Mouse (Mus musculus) stomach, embryonic 16.5 days (tissue): ENCODE results near the gene Kdelr1. TPM values are rescaled to one million over a fixed set of nuclear protein-coding genes. Genes with fewer than 3 reads are reported as not detected.

Experiments used
- ATAC-seq: fragments of 200-750 bp; cut with Nextera tagmentation; 2 replicates; pipeline ENCODE4 v1.8.0; 2017; ENCODE audit warnings: moderate number of reproducible peaks, moderate TSS enrichment; ENCODE audit not compliant: insufficient read depth, low FRiP score
- H3K27ac ChIP-seq: fragments of 300-500 bp; sonication (generic); 2 replicates; pipeline ENCODE4 v1.5.1; 2014; ENCODE audit warnings: low read length
- H3K27me3 ChIP-seq: fragments of 300-500 bp; sonication (generic); 2 replicates; pipeline ENCODE4 v1.6.1; 2014; ENCODE audit warnings: low read length, control low read depth, mixed read lengths; ENCODE audit not compliant: control insufficient read depth, insufficient read depth
- H3K36me3 ChIP-seq: fragments of 300-500 bp; sonication (generic); 2 replicates; pipeline ENCODE4 v1.6.1; 2014; ENCODE audit warnings: low read length; ENCODE audit not compliant: control insufficient read depth, insufficient read depth
- H3K4me1 ChIP-seq: fragments of 300-500 bp; sonication (generic); 2 replicates; pipeline ENCODE4 v1.6.1; 2014; ENCODE audit warnings: low read length, control low read depth, mixed read lengths; ENCODE audit not compliant: control insufficient read depth, insufficient read depth
- H3K4me2 ChIP-seq: fragments of 300-500 bp; sonication (generic); 2 replicates; pipeline ENCODE4 v1.6.1; 2014; ENCODE audit warnings: low read depth, low read length, mixed read lengths
- H3K4me3 ChIP-seq: fragments of 300-500 bp; sonication (generic); replicated peaks from 2 replicates; pipeline ENCODE4 v1.5.1; 2014; ENCODE audit warnings: mild to moderate bottlenecking, low read length
- H3K9ac ChIP-seq: fragments of 300-500 bp; sonication (generic); 2 replicates; pipeline ENCODE4 v1.6.1; 2014; ENCODE audit warnings: low read length
- H3K9me3 ChIP-seq: fragments of 300-500 bp; sonication (generic); replicated peaks from 2 replicates; pipeline ENCODE4 v1.6.1; 2016; ENCODE audit warnings: low read length, control low read depth; ENCODE audit not compliant: control insufficient read depth
- WGBS: fragments of 180-500 bp; shearing (Covaris S2); extraction: QIAGEN DNeasy Blood & Tissue Kit; methylation state at CpG from one replicate; pipeline ENCODE4 v1.1.7; 2014; 5-methylcytosine and 5-hydroxymethylcytosine counted together
- polyA plus RNA-seq: library from polyadenylated mRNA; unstranded; fragments of >200 nt; fragmentation: Nextera tagmentation; extraction: Ambion mirVana; gene quantifications from 2 replicates; pipeline ENCODE4 v1.2.1, GENCODE M21; 2015

Kdelr1 gene
- polyA plus RNA-seq, 1 experiment from 2014 or later: 76.7 TPM

- 68% methylated on average over 9 of the region's 12 CpGs for WGBS
- H3K27ac ChIP-seq: no peak overlapping the region; the same call in 1 of the 2 replicates
Measured at GRCm38 (mm10) chr7:45902481-45903002, 30.0 kb downstream of the Kdelr1 start.

GRCm38 (mm10) chr7:45906622-45907021 is 34.0 kb downstream of the Kdelr1 start:
- H3K36me3 ChIP-seq: peaks cover 10% of the 10 kb centered on the region
- 88% methylated on average over 9 of the region's 9 CpGs for WGBS
- H3K9ac ChIP-seq: no peak overlapping the region
- H3K9me3 ChIP-seq: no peaks in the 10 kb centered on the region
- H3K4me1 ChIP-seq: no peaks in the 10 kb centered on the region
- H3K27ac ChIP-seq: no peak overlapping the region
- H3K4me2 ChIP-seq: no peak overlapping the region
- no peak overlapping the region for H3K4me3 ChIP-seq
- H3K27me3 ChIP-seq: no peaks in the 10 kb centered on the region
- ATAC-seq: no peak

More at GRCm38 (mm10) chr7:45902481-45903002, 30.0 kb downstream of the Kdelr1 start:
- peaks cover 5% of the 10 kb centered on the region for H3K4me1 ChIP-seq
- no peak overlapping the region for H3K4me2 ChIP-seq
- H3K9me3 ChIP-seq: no peaks in the 10 kb centered on the region
- no peak for ATAC-seq
- H3K4me3 ChIP-seq: no peak overlapping the region
- H3K27me3 ChIP-seq: no peaks in the 10 kb centered on the region
- no peak overlapping the region for H3K9ac ChIP-seq
- H3K36me3 ChIP-seq: 0 out of 2 replicates have a peak, but pooled peaks cover 4% of the 10 kb centered on the region

GRCm38 (mm10) chr7:45908384-45908783 is 35.8 kb downstream of the Kdelr1 start:
- H3K27ac ChIP-seq: no peak overlapping the region
- H3K9ac ChIP-seq: no peak overlapping the region
- no peak overlapping the region for H3K4me3 ChIP-seq
- ATAC-seq: no peak
- H3K4me2 ChIP-seq: no peak overlapping the region
- no peaks in the 10 kb centered on the region for H3K9me3 ChIP-seq
- no peaks in the 10 kb centered on the region for H3K27me3 ChIP-seq
- H3K36me3 ChIP-seq: peaks cover 10% of the 10 kb centered on the region
- no peaks in the 10 kb centered on the region for H3K4me1 ChIP-seq

GRCm38 (mm10) chr7:45909145-45909544 is 36.6 kb downstream of the Kdelr1 start:
- no peaks in the 10 kb centered on the region for H3K9me3 ChIP-seq
- H3K9ac ChIP-seq: no peak overlapping the region
- no peak for ATAC-seq
- no peaks in the 10 kb centered on the region for H3K4me1 ChIP-seq
- H3K27me3 ChIP-seq: no peaks in the 10 kb centered on the region
- H3K4me3 ChIP-seq: no peak overlapping the region
- peaks cover 10% of the 10 kb centered on the region for H3K36me3 ChIP-seq
- 94% methylated on average over 16 of the region's 16 CpGs for WGBS
- no peak overlapping the region for H3K27ac ChIP-seq
- no peak overlapping the region for H3K4me2 ChIP-seq

GRCm38 (mm10) chr7:45914067-45914466 is 41.5 kb downstream of the Kdelr1 start:
- H3K9ac ChIP-seq: no peak overlapping the region
- H3K4me1 ChIP-seq: peaks cover 29% of the 10 kb centered on the region
- H3K4me3 ChIP-seq: no peak overlapping the region
- no peak overlapping the region for H3K4me2 ChIP-seq
- no peaks in the 10 kb centered on the region for H3K9me3 ChIP-seq
- no peak for ATAC-seq
- 85% methylated on average over 6 of the region's 6 CpGs for WGBS
- H3K27ac ChIP-seq: no peak overlapping the region
- peaks cover 6% of the 10 kb centered on the region for H3K36me3 ChIP-seq
- H3K27me3 ChIP-seq: no peaks in the 10 kb centered on the region

- Histone ChIP-seq H3K4me1 (peaks cover 38% of the 10 kb centered on the region), H3K27ac (no peak overlapping the region), H3K4me3 (no peak overlapping the region), H3K4me2 (no peak overlapping the region), H3K9ac (no peak overlapping the region), H3K9me3 (no peaks in the 10 kb centered on the region), H3K27me3 (no peaks in the 10 kb centered on the region), H3K36me3 (no peaks in the 10 kb centered on the region)
- ATAC-seq: no peak
- WGBS: 75% methylated on average over 5 of the region's 5 CpGs
Measured at GRCm38 (mm10) chr7:45915011-45915410, 42.4 kb downstream of the Kdelr1 start.

- H3K4me3 ChIP-seq: peak overlapping the region; percentile 37
- H3K36me3 ChIP-seq: no peaks in the 10 kb centered on the region
- peak overlapping the region; percentile 89 for H3K27ac ChIP-seq
- ATAC-seq: peak; percentile 84
- peak overlapping the region; percentile 57 for H3K4me2 ChIP-seq
- peaks cover 49% of the 10 kb centered on the region for H3K4me1 ChIP-seq
- peak overlapping the region; percentile 70 for H3K9ac ChIP-seq
- H3K9me3 ChIP-seq: no peaks in the 10 kb centered on the region
- 32% methylated on average over 26 of the region's 26 CpGs for WGBS
- no peaks in the 10 kb centered on the region for H3K27me3 ChIP-seq
Measured at GRCm38 (mm10) chr7:45916056-45917003, 43.8 kb downstream of the Kdelr1 start.

GRCm38 (mm10) chr7:45917004-45917704 is 44.6 kb downstream of the Kdelr1 start:
- Histone ChIP-seq H3K27me3 (no peaks in the 10 kb centered on the region), H3K4me1 (peaks cover 58% of the 10 kb centered on the region), H3K27ac (peak overlapping the region; percentile 89), H3K9ac (peak overlapping the region; percentile 70), H3K4me2 (peak overlapping the region; percentile 57), H3K9me3 (no peaks in the 10 kb centered on the region), H3K36me3 (no peaks in the 10 kb centered on the region), H3K4me3 (0 out of 2 replicates have a peak overlapping the region, but pooled peaks have one; percentile 22)
- no peak for ATAC-seq
- 12% methylated on average over 13 of the region's 13 CpGs for whole genome bisulfite sequencing

GRCm38 (mm10) chr7:45917926-45918325 is 45.4 kb downstream of the Kdelr1 start:
- H3K27ac ChIP-seq: peak overlapping the region; percentile 89
- ATAC-seq: no peak
- no peaks in the 10 kb centered on the region for H3K27me3 ChIP-seq
- no peaks in the 10 kb centered on the region for H3K36me3 ChIP-seq
- H3K4me3 ChIP-seq: no peak overlapping the region
- WGBS: 70% methylated on average over 15 of the region's 15 CpGs
- peaks cover 65% of the 10 kb centered on the region for H3K4me1 ChIP-seq
- H3K9ac ChIP-seq: peak overlapping the region; percentile 70
- no peak overlapping the region for H3K4me2 ChIP-seq
- no peaks in the 10 kb centered on the region for H3K9me3 ChIP-seq
